Mouse (Mus musculus) heart, embryonic 12.5 days (tissue): ENCODE measurements at regions not wholly inside any gene's neighbourhood (a gene's known extent, or its start where the extent isn't known, plus 50 kb on each side); places are given as distances from the start of the nearest gene placed in this dataset.

Source experiments
- ATAC-seq: fragments of 200-750 bp; cut with Nextera tagmentation; 2 replicates; pipeline ENCODE4 v1.8.0; 2017; ENCODE audit warnings: moderate TSS enrichment, moderate library complexity; ENCODE audit not compliant: insufficient number of reproducible peaks, low FRiP score
- H3K27ac ChIP-seq: fragments of 300-500 bp; sonication (generic); 2 replicates; pipeline ENCODE4 v1.5.1; 2016; ENCODE audit warnings: mild to moderate bottlenecking, moderate library complexity; ENCODE audit not compliant: poor library complexity, severe bottlenecking
- H3K27me3 ChIP-seq: fragments of 300-500 bp; sonication (generic); replicated peaks from 2 replicates; pipeline ENCODE4 v1.6.1; 2016; ENCODE audit warnings: mild to moderate bottlenecking, moderate library complexity
- H3K36me3 ChIP-seq: fragments of 300-500 bp; sonication (generic); 2 replicates; pipeline ENCODE4 v1.6.1; 2016; ENCODE audit warnings: mild to moderate bottlenecking, moderate library complexity
- H3K4me1 ChIP-seq: fragments of 300-500 bp; sonication (generic); replicated peaks from 2 replicates; pipeline ENCODE4 v1.6.1; 2016; ENCODE audit warnings: mild to moderate bottlenecking
- H3K4me2 ChIP-seq: fragments of 300-500 bp; sonication (generic); 2 replicates; pipeline ENCODE4 v1.6.1; 2016; ENCODE audit warnings: mild to moderate bottlenecking, moderate library complexity
- H3K4me3 ChIP-seq: fragments of 300-500 bp; sonication (generic); 2 replicates; pipeline ENCODE4 v1.5.1; 2016; ENCODE audit warnings: mild to moderate bottlenecking
- H3K9ac ChIP-seq: fragments of 300-500 bp; sonication (generic); 2 replicates; pipeline ENCODE4 v1.6.1; 2016; ENCODE audit warnings: mild to moderate bottlenecking, moderate library complexity
- H3K9me3 ChIP-seq: fragments of 300-500 bp; sonication (generic); replicated peaks from 2 replicates; pipeline ENCODE4 v1.6.1; 2016; ENCODE audit warnings: mild to moderate bottlenecking, moderate library complexity
- WGBS: fragments of 180-500 bp; shearing (Covaris S2); methylation state at CpG from one replicate; pipeline ENCODE4 v1.1.7; 2016; 5-methylcytosine and 5-hydroxymethylcytosine counted together

- Histone ChIP-seq H3K4me2 (no peak overlapping the region), H3K36me3 (no peaks in the 10 kb centered on the region), H3K4me1 (no peaks in the 10 kb centered on the region), H3K4me3 (no peak overlapping the region), H3K9ac (no peak overlapping the region), H3K27me3 (no peaks in the 10 kb centered on the region), H3K9me3 (peaks cover 4% of the 10 kb centered on the region; the same call in 1 of the 2 replicates), H3K27ac (no peak overlapping the region)
- 71% methylated on average over 7 of the region's 7 CpGs for WGBS
- no peak for ATAC-seq
These were observed 59.8 kb upstream of the Gm9887 start for GRCm38 (mm10) chr12:69432086-69432485.

- no peak overlapping the region for H3K27ac ChIP-seq
- H3K4me2 ChIP-seq: no peak overlapping the region
- ATAC-seq: no peak
- H3K27me3 ChIP-seq: no peaks in the 10 kb centered on the region
- peaks cover 7% of the 10 kb centered on the region; the same call in 1 of the 2 replicates for H3K4me1 ChIP-seq
- no peak overlapping the region for H3K9ac ChIP-seq
- H3K9me3 ChIP-seq: no peaks in the 10 kb centered on the region
- no peak overlapping the region for H3K4me3 ChIP-seq
- 77% methylated on average over 6 of the region's 6 CpGs for WGBS
- H3K36me3 ChIP-seq: no peaks in the 10 kb centered on the region
These were observed 55.9 kb upstream of the Gm9887 start for GRCm38 (mm10) chr12:69428108-69428507.

- no peak for ATAC-seq
- H3K36me3 ChIP-seq: no peaks in the 10 kb centered on the region
- WGBS: 86% methylated on average over 3 of the region's 3 CpGs
- no peak overlapping the region for H3K4me3 ChIP-seq
- H3K9me3 ChIP-seq: no peaks in the 10 kb centered on the region
- H3K27me3 ChIP-seq: no peaks in the 10 kb centered on the region
- no peak overlapping the region for H3K4me2 ChIP-seq
- no peak overlapping the region for H3K27ac ChIP-seq
- H3K9ac ChIP-seq: no peak overlapping the region
- H3K4me1 ChIP-seq: peaks cover 13% of the 10 kb centered on the region; the same call in 1 of the 2 replicates
These were observed 53.4 kb upstream of the Gm9887 start for GRCm38 (mm10) chr12:69425610-69426009.

DNA sequence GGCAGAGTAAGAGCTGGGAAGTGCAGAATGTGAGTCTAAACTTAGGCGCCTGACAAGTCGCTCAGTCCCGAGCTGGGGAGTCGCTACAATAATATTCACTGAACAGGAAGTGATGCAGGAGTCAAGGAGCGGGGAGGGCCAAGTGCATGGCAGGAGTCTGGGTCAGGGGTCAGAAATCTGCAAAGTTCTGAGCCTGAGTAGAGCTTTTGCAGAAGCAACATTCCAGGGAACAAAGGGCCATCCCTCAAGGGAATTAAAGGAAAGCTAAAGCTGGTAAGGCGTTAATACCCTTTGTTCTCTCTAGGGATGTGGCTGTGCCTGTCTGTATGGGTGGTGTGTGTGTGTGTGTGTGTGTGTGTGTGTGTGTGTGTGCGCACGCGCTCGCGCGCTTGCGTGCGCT lies 52.7 kb upstream of the Gm9887 start:
- no peaks in the 10 kb centered on the region for H3K27me3 ChIP-seq
- ATAC-seq: peak; percentile 81
- WGBS: 64% methylated on average over 14 of the region's 14 CpGs
- H3K9ac ChIP-seq: no peak overlapping the region
- H3K27ac ChIP-seq: peak overlapping the region; percentile 25
- no peak overlapping the region for H3K4me3 ChIP-seq
- H3K4me1 ChIP-seq: peaks cover 13% of the 10 kb centered on the region; the same call in 1 of the 2 replicates
- no peaks in the 10 kb centered on the region for H3K9me3 ChIP-seq
- H3K36me3 ChIP-seq: no peaks in the 10 kb centered on the region
- peak overlapping the region; percentile 21; the same call in 1 of the 2 replicates for H3K4me2 ChIP-seq
